Mouse (Mus musculus): ENCODE measurements at regions not wholly inside any gene's neighbourhood (a gene's known extent, or its start where the extent isn't known, plus 50 kb on each side); places are given as distances from the start of the nearest gene placed in this dataset.

- TF ChIP-seq ZC3H11A (IDR thresholded peaks at IDR 0.05; ENCODE audit: borderline replicate concordance, low read depth, low read length) (no peak), HCFC1 (IDR thresholded peaks at IDR 0.05; ENCODE audit: borderline replicate concordance, insufficient read depth, low read length) (no peak), CHD2 (IDR thresholded peaks at IDR 0.05; ENCODE audit: low read depth, low read length) (no peak), MAFK (IDR thresholded peaks at IDR 0.05; ENCODE audit: insufficient read depth, low read depth, low read length) (no peak)
Measured at GRCm38 (mm10) chr14:104805332-104805731, 282.9 kb upstream of the Rnf219 start.
